Mouse (Mus musculus) kidney, adult 2 months (tissue): ENCODE data around the gene Ttc30a1.

Experiments used
- CTCF ChIP-seq: fragments of 200-500 bp; conservative IDR thresholded peaks from 2 replicates; pipeline ENCODE4 v1.5.1; 2011; ENCODE audit warnings: low read depth, mild to moderate bottlenecking, control low read depth, low read length, moderate library complexity, mixed read lengths; ENCODE audit not compliant: insufficient read depth, insufficient read length
- POLR2A ChIP-seq: fragments of 200-500 bp; IDR thresholded peaks from one replicate; pipeline ENCODE4 v1.6.1; 2011; ENCODE audit warnings: low read depth, low read length, control low read depth

DNA sequence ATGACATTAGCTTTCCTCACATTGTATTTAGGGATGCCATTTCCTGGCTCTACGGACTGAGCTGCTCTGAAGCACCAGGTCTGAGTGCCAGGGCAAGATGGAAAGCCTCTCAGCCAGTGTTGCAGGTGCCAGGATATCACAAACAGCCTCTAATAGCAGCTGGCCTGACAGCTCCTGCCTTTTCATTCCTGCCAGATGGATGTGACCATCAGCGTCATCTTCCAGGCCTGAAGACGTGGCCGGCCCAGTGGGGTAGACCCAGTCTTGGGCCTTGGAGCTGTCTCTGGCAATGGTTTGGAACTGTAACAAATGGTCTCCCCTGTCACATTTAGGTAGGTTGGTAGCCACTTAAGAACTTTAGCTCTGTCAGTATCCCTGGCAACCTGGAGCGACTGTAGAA, 28.4 kb downstream of the Ttc30a1 start:
- TF ChIP-seq CTCF (no peak), POLR2A (no peak)
